Mouse (Mus musculus) hindbrain, embryonic 12.5 days (tissue): Measurements from ENCODE around the gene Tcf12. TPM values are rescaled to one million over a fixed set of nuclear protein-coding genes. Genes with fewer than 3 reads are reported as not detected.
A peak's percentile ranks its signal among the peaks of the same experiment; 100 is the strongest.

Source experiments
- ATAC-seq: fragments of 200-750 bp; cut with Nextera tagmentation; 2 replicates; pipeline ENCODE4 v1.8.0; 2017; ENCODE audit warnings: moderate TSS enrichment; ENCODE audit not compliant: low FRiP score
- H3K27ac ChIP-seq: fragments of 300-500 bp; sonication (generic); 2 replicates; pipeline ENCODE4 v1.5.1; 2016; ENCODE audit warnings: mild to moderate bottlenecking
- H3K27me3 ChIP-seq: fragments of 300-500 bp; sonication (generic); 2 replicates; pipeline ENCODE4 v1.6.1; 2016; ENCODE audit warnings: mild to moderate bottlenecking
- H3K36me3 ChIP-seq: fragments of 300-500 bp; sonication (generic); 2 replicates; pipeline ENCODE4 v1.6.1; 2016; ENCODE audit warnings: mild to moderate bottlenecking
- H3K4me1 ChIP-seq: fragments of 300-500 bp; sonication (generic); 2 replicates; pipeline ENCODE4 v1.6.1; 2016
- H3K4me2 ChIP-seq: fragments of 300-500 bp; sonication (generic); replicated peaks from 2 replicates; pipeline ENCODE4 v1.6.1; 2016; ENCODE audit warnings: mild to moderate bottlenecking
- H3K4me3 ChIP-seq: fragments of 300-500 bp; sonication (generic); 2 replicates; pipeline ENCODE4 v1.5.1; 2016; ENCODE audit warnings: mild to moderate bottlenecking
- H3K9ac ChIP-seq: fragments of 300-500 bp; sonication (generic); 2 replicates; pipeline ENCODE4 v1.6.1; 2016; ENCODE audit warnings: mild to moderate bottlenecking, moderate library complexity
- H3K9me3 ChIP-seq: fragments of 300-500 bp; sonication (generic); replicated peaks from 2 replicates; pipeline ENCODE4 v1.6.1; 2016; ENCODE audit warnings: mild to moderate bottlenecking
- WGBS: fragments of 180-500 bp; shearing (Covaris S2); methylation state at CpG from one replicate; pipeline ENCODE4 v1.1.7; 2016; 5-methylcytosine and 5-hydroxymethylcytosine counted together
- polyA plus RNA-seq: library from polyadenylated mRNA; unstranded; fragments of >200 nt; fragmentation: Nextera tagmentation; extraction: Ambion mirVana; gene quantifications from 2 replicates; pipeline ENCODE4 v1.2.1, GENCODE M21; 2016

Gene Tcf12
- polyA plus RNA-seq: 192 and 206 TPM in 2 replicates

GRCm38 (mm10) chr9:72111622-72112550 lies at the start of gene Tcf12:
Gene Tcf12, minus strand, starts transcription at chr9:72111871.
- ATAC-seq: peak; percentile 87
- WGBS: 2% methylated on average over 87 of the region's 88 CpGs

DNA sequence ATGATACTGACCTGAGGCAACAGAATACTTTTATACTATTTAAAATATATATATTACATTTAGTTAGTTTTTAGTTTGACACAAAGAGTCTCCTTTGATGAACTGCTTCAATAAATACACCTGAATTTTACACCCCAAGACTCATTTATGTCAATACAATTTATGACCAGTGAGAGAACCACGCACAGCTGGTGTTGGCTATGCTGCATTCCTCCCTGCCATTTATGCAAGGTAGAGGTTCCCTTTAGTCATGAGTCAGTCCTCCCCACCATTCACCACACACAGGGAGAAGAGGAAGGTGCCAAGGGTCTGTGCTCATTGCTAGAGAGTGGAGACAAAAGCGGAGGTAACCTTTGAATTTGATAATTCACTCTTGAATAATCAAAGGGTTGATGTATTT lies 46.7 kb upstream of the Tcf12 start:
- ATAC-seq: no peak
- 83% methylated on average over 2 of the region's 2 CpGs for WGBS

More at GRCm38 (mm10) chr9:72111622-72112550, at the start of gene Tcf12:
- H3K9ac ChIP-seq: peak within 1 kb of the TSS; percentile 99
- H3K36me3 ChIP-seq: no peaks in the 10 kb centered on the region; the same call in 1 of the 2 replicates
- peak within 1 kb of the TSS; percentile 98 for H3K27ac ChIP-seq
- H3K4me1 ChIP-seq: peaks cover 22% of the 10 kb centered on the region
- H3K4me3 ChIP-seq: peak within 1 kb of the TSS; percentile 96
- no peaks in the 10 kb centered on the region for H3K9me3 ChIP-seq
- H3K4me2 ChIP-seq: peak within 1 kb of the TSS; percentile 80
- H3K27me3 ChIP-seq: no peaks in the 10 kb centered on the region

DNA sequence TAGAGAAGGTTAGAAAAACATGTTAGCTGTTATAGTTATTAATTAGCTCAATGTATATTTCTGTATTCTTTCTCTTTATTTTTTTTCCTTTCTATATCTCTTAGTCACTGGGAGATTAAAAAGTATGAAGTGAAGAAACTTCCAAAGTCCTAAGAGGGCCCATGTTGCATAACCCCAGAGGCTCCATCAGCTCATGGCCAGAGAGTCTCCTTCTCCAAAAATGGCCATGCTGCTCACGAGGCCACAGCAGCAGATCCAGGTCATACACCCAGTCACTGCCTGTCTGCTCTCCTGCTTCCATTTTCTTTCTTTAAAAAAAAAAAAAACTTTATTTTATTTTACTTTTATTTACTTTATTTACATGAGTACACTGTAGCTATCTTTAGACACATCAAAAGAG lies 45.4 kb upstream of the Tcf12 start:
- Histone ChIP-seq H3K4me2 (no peak overlapping the region), H3K36me3 (no peaks in the 10 kb centered on the region), H3K27ac (no peak overlapping the region), H3K9ac (no peak overlapping the region), H3K9me3 (peaks cover 4% of the 10 kb centered on the region; the same call in 1 of the 2 replicates), H3K4me1 (peaks cover 4% of the 10 kb centered on the region; the same call in 1 of the 2 replicates), H3K27me3 (no peaks in the 10 kb centered on the region), H3K4me3 (no peak overlapping the region)
- ATAC-seq: no peak
- WGBS: 74% methylated on average over 1 of the region's 1 CpGs

More for the DNA sequence above, 46.7 kb upstream of the Tcf12 start:
- H3K4me3 ChIP-seq: no peak overlapping the region
- H3K4me1 ChIP-seq: peaks cover 4% of the 10 kb centered on the region; the same call in 1 of the 2 replicates
- no peak overlapping the region for H3K4me2 ChIP-seq
- no peak overlapping the region for H3K27ac ChIP-seq
- H3K27me3 ChIP-seq: no peaks in the 10 kb centered on the region
- peaks cover 4% of the 10 kb centered on the region; the same call in 1 of the 2 replicates for H3K9me3 ChIP-seq
- H3K9ac ChIP-seq: no peak overlapping the region
- no peaks in the 10 kb centered on the region for H3K36me3 ChIP-seq

GRCm38 (mm10) chr9:72155250-72156138 lies 43.8 kb upstream of the Tcf12 start:
- H3K4me3 ChIP-seq: peak overlapping the region; percentile 13
- H3K9ac ChIP-seq: peak overlapping the region; percentile 32; the same call in 1 of the 2 replicates
- peak overlapping the region; percentile 50 for H3K4me2 ChIP-seq
- H3K4me1 ChIP-seq: peaks cover 4% of the 10 kb centered on the region; the same call in 1 of the 2 replicates
- no peaks in the 10 kb centered on the region for H3K36me3 ChIP-seq
- WGBS: 12% methylated on average over 21 of the region's 21 CpGs
- H3K9me3 ChIP-seq: peaks cover 4% of the 10 kb centered on the region; the same call in 1 of the 2 replicates
- 0 out of 2 replicates have a peak, but pooled peaks have one; percentile 40 for ATAC-seq
- no peaks in the 10 kb centered on the region for H3K27me3 ChIP-seq
- H3K27ac ChIP-seq: no peak overlapping the region

- no peaks in the 10 kb centered on the region for H3K36me3 ChIP-seq
- 84% methylated on average over 5 of the region's 5 CpGs for WGBS
- ATAC-seq: no peak
Observed at GRCm38 (mm10) chr9:72144148-72144547, 32.5 kb upstream of the Tcf12 start.

GRCm38 (mm10) chr9:72137899-72138298 lies 26.2 kb upstream of the Tcf12 start:
- Histone ChIP-seq H3K4me3 (no peak overlapping the region), H3K4me1 (peaks cover 6% of the 10 kb centered on the region), H3K27ac (no peak overlapping the region), H3K36me3 (no peaks in the 10 kb centered on the region), H3K9me3 (no peaks in the 10 kb centered on the region), H3K9ac (no peak overlapping the region), H3K4me2 (no peak overlapping the region), H3K27me3 (no peaks in the 10 kb centered on the region)
- no peak for ATAC-seq

More at GRCm38 (mm10) chr9:72144148-72144547, 32.5 kb upstream of the Tcf12 start:
- no peaks in the 10 kb centered on the region for H3K4me1 ChIP-seq
- H3K4me3 ChIP-seq: no peak overlapping the region
- no peak overlapping the region for H3K9ac ChIP-seq
- H3K27me3 ChIP-seq: no peaks in the 10 kb centered on the region
- no peak overlapping the region for H3K4me2 ChIP-seq
- H3K9me3 ChIP-seq: no peaks in the 10 kb centered on the region
- no peak overlapping the region for H3K27ac ChIP-seq

DNA sequence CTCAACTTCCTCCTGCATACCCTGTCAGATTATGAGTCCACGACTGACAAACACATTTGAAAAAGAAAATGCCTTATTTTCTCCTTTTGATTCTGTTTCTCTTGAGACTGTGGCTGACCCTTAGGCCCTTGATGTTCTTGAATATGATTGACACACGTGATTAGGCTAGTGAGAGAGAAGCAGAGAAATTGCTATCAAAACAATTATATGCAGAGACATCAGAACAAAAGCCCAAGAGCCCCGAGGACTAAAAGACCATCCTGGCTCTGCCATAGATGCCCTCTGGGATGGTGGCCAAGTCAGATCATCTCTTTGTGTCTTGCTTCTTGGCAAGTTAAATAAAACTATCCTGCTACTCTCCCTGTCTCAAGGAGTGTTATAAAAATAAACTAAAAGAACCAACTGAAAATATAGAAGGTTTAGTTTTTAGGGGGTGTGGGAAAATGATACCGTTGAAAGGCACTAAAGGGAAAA lies 22.1 kb upstream of the Tcf12 start:
- peak overlapping the region; percentile 87; the same call in 1 of the 2 replicates for H3K9ac ChIP-seq

GRCm38 (mm10) chr9:72133089-72133771 lies 21.6 kb upstream of the Tcf12 start:
- Histone ChIP-seq H3K27ac (peak overlapping the region; percentile 95), H3K9ac (peak overlapping the region; percentile 87), H3K4me1 (peaks cover 9% of the 10 kb centered on the region), H3K4me2 (peak overlapping the region; percentile 88), H3K27me3 (no peaks in the 10 kb centered on the region), H3K9me3 (no peaks in the 10 kb centered on the region), H3K36me3 (no peaks in the 10 kb centered on the region), H3K4me3 (peak overlapping the region; percentile 66)
- 1% methylated on average over 56 of the region's 56 CpGs for WGBS
- peak; percentile 90 for ATAC-seq

More for the DNA sequence above, 22.1 kb upstream of the Tcf12 start:
- Histone ChIP-seq H3K4me2 (peak overlapping the region; percentile 88), H3K36me3 (no peaks in the 10 kb centered on the region), H3K27me3 (no peaks in the 10 kb centered on the region), H3K4me3 (peak overlapping the region; percentile 66), H3K4me1 (peaks cover 9% of the 10 kb centered on the region), H3K27ac (peak overlapping the region; percentile 95), H3K9me3 (no peaks in the 10 kb centered on the region)
- WGBS: 41% methylated on average over 4 of the region's 4 CpGs
- 0 out of 2 replicates have a peak, but pooled peaks have one; percentile 6 for ATAC-seq

DNA sequence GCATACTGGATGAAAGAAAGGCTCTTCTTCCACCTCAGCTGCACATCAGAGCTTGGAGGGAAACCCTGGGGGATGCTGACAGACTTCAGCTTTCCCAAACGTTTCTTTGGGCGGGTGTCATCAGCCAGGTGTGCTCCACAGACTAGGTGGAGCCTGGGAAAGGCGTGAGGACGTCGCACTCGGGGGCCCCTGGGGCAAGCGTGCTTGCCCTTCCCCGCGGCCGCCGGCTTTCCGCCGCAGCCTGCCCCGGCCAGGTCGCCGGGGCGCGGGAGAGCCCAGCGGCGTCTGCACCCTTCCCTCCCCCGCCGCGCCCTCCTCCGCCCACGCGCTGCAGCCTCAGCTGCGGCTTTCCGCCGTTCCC lies 21.0 kb upstream of the Tcf12 start:
- H3K4me1 ChIP-seq: peaks cover 9% of the 10 kb centered on the region
- peak overlapping the region; percentile 87 for H3K9ac ChIP-seq
- H3K4me3 ChIP-seq: peak overlapping the region; percentile 66
- H3K4me2 ChIP-seq: peak overlapping the region; percentile 88
- no peaks in the 10 kb centered on the region for H3K27me3 ChIP-seq
- no peaks in the 10 kb centered on the region for H3K9me3 ChIP-seq
- 0% methylated on average over 22 of the region's 29 CpGs for whole genome bisulfite sequencing
- no peak for ATAC-seq
- H3K36me3 ChIP-seq: no peaks in the 10 kb centered on the region
- peak overlapping the region; percentile 95 for H3K27ac ChIP-seq

DNA sequence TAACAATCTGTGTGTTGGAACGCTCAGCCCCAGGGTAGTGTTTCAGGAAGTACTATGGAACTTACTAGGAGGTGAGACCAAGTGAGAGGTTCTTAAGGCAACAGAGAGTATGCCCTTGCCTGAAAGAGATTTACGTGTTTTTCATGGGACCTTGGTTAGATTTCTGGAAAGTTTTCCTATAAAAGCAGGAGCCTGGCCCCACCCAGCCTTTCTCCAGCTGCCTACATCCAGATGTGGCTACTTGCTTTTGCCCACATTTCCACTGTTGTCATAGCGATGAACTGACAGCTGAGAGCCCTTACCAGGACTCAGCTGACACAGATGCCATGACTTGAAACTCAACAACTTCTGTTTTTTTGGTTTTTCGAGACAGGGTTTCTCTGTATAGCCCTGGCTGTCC lies 18.2 kb upstream of the Tcf12 start:
- H3K4me2 ChIP-seq: no peak overlapping the region
- H3K9ac ChIP-seq: no peak overlapping the region
- no peaks in the 10 kb centered on the region for H3K36me3 ChIP-seq
- no peak overlapping the region for H3K4me3 ChIP-seq
- WGBS: 86% methylated on average over 4 of the region's 4 CpGs
- no peak for ATAC-seq
- H3K9me3 ChIP-seq: no peaks in the 10 kb centered on the region
- no peak overlapping the region for H3K27ac ChIP-seq
- no peaks in the 10 kb centered on the region for H3K27me3 ChIP-seq
- H3K4me1 ChIP-seq: peaks cover 9% of the 10 kb centered on the region

GRCm38 (mm10) chr9:72125442-72125841 lies 13.8 kb upstream of the Tcf12 start:
- H3K9me3 ChIP-seq: no peaks in the 10 kb centered on the region
- WGBS: 94% methylated on average over 1 of the region's 1 CpGs
- H3K4me2 ChIP-seq: no peak overlapping the region
- no peaks in the 10 kb centered on the region for H3K27me3 ChIP-seq
- no peak overlapping the region for H3K4me3 ChIP-seq
- no peaks in the 10 kb centered on the region for H3K36me3 ChIP-seq
- no peak overlapping the region for H3K27ac ChIP-seq
- ATAC-seq: no peak
- no peak overlapping the region for H3K9ac ChIP-seq
- H3K4me1 ChIP-seq: no peaks in the 10 kb centered on the region
